Mouse (Mus musculus) liver, embryonic 16.5 days (tissue): ENCODE results near the gene Fam214a. TPM values are rescaled to one million over a fixed set of nuclear protein-coding genes. Genes with fewer than 3 reads are reported as not detected.

ENCODE experiments used
- ATAC-seq: fragments of 200-750 bp; cut with Nextera tagmentation; 2 replicates; pipeline ENCODE4 v1.8.0; 2017; ENCODE audit warnings: low read depth, mild to moderate bottlenecking, moderate number of reproducible peaks, moderate library complexity
- H3K27ac ChIP-seq: fragments of 300-500 bp; sonication (generic); 2 replicates; pipeline ENCODE4 v1.5.1; 2014; ENCODE audit warnings: mild to moderate bottlenecking, low read length
- H3K27me3 ChIP-seq: fragments of 300-500 bp; sonication (generic); 2 replicates; pipeline ENCODE4 v1.6.1; 2014; ENCODE audit warnings: low read depth, low read length, mixed read lengths; ENCODE audit not compliant: control insufficient read depth, insufficient read depth
- H3K36me3 ChIP-seq: fragments of 300-500 bp; sonication (generic); 2 replicates; pipeline ENCODE4 v1.6.1; 2014; ENCODE audit warnings: mild to moderate bottlenecking; ENCODE audit not compliant: control insufficient read depth, insufficient read depth
- H3K4me1 ChIP-seq: fragments of 300-500 bp; sonication (generic); 2 replicates; pipeline ENCODE4 v1.6.1; 2014; ENCODE audit warnings: low read depth, low read length, mixed read lengths; ENCODE audit not compliant: control insufficient read depth
- H3K4me2 ChIP-seq: fragments of 300-500 bp; sonication (generic); 2 replicates; pipeline ENCODE4 v1.6.1; 2014; ENCODE audit warnings: low read depth, low read length, mixed read lengths
- H3K4me3 ChIP-seq: fragments of 300-500 bp; sonication (generic); 2 replicates; pipeline ENCODE4 v1.5.1; 2014; ENCODE audit warnings: low read depth, mild to moderate bottlenecking, low read length
- H3K9ac ChIP-seq: fragments of 300-500 bp; sonication (generic); 2 replicates; pipeline ENCODE4 v1.6.1; 2014; ENCODE audit warnings: low read depth, low read length
- H3K9me3 ChIP-seq: fragments of 300-500 bp; sonication (generic); replicated peaks from 2 replicates; pipeline ENCODE4 v1.6.1; 2016; ENCODE audit warnings: low read length; ENCODE audit not compliant: control insufficient read depth
- WGBS: fragments of 180-500 bp; shearing (Covaris S2); extraction: QIAGEN DNeasy Blood & Tissue Kit; methylation state at CpG from one replicate; pipeline ENCODE4 v1.1.7; 2014; ENCODE audit not compliant: insufficient replicate concordance; 5-methylcytosine and 5-hydroxymethylcytosine counted together
- polyA plus RNA-seq: library from polyadenylated mRNA; unstranded; fragments of >200 nt; fragmentation: Nextera tagmentation; extraction: Ambion mirVana; gene quantifications from 2 replicates; pipeline ENCODE4 v1.2.1, GENCODE M21; 2015

The Fam214a gene
- polyA plus RNA-seq, result 2.5 and 2.7 TPM in 2 replicates

DNA sequence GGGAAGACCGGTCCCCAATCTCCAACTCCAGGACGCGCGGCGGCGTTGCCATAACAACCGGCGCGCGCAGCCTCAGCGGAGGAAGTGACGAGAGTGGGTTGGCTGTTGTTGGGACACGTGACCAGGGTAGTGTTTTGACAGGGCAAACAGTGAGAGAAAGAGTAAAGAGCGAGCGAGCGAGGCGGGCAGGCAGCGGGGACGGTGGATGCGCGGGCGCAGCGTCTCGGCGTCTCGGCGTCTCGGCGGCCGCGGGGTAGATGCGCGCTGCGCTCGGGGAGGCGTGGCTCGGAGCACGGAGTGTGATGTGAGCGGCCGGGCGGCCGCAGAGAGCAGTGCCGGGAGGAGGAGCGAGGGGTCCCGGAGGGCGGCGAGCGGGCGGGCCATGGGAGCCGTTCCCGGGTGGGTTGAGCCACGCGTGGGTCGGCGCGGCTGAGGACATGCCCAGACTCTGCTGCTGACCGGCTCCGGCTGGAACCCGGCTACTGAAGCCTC lies at the start of gene Fam214a:
Gene Fam214a (plus strand): TSS at position 129 of the 492 bp plus-strand sequence.
- Histone ChIP-seq H3K4me1 (peaks cover 3% of the 10 kb centered on the region), H3K9me3 (no peaks in the 10 kb centered on the region), H3K4me2 (peak within 1 kb of the TSS; percentile 80), H3K36me3 (no peaks in the 10 kb centered on the region), H3K4me3 (peak within 1 kb of the TSS; percentile 71), H3K9ac (peak within 1 kb of the TSS; percentile 70), H3K27me3 (no peaks in the 10 kb centered on the region), H3K27ac (peak within 1 kb of the TSS; percentile 87)
- peak; percentile 89 for ATAC-seq
- under 1% methylated on average over 55 of the region's 59 CpGs for WGBS

DNA sequence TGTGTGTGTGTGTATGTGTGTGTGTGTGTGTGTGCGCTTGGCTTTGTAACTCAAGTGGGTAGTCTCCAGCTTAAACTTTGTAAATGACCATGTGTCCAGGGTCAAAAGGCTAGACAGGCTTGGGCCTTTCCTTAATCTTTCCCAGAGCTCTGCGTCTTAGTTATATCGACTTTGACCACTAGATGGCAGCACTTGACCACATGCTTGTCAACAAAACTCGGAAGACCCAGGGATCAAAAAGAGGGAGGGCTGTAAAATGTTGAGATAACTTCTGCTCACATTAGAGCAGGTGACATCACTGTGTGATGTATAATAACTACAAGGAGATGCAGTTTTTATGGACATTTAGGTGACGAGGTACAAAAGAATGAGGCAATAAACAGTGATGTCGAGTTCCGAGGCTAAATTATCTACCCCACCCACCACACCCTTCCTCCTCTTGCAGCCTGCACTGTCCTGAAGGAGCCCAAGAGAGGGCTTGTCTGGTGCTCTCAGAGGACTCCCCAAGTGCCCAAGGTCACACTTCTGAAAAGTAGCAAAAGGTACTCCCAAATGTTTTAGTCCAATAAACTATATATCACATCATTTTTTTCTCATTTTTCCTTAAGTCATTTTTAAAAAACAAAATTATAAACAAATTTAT lies 47.7 kb upstream of the Fam214a start:
- no peaks in the 10 kb centered on the region for H3K36me3 ChIP-seq
- no peak overlapping the region for H3K4me3 ChIP-seq
- no peak overlapping the region for H3K27ac ChIP-seq
- no peaks in the 10 kb centered on the region for H3K9me3 ChIP-seq
- ATAC-seq, result no peak
- 4% methylated on average over 7 of the region's 7 CpGs for WGBS
- peaks cover 2% of the 10 kb centered on the region for H3K4me1 ChIP-seq
- H3K27me3 ChIP-seq, result no peaks in the 10 kb centered on the region
- no peak overlapping the region for H3K9ac ChIP-seq
- no peak overlapping the region for H3K4me2 ChIP-seq

DNA sequence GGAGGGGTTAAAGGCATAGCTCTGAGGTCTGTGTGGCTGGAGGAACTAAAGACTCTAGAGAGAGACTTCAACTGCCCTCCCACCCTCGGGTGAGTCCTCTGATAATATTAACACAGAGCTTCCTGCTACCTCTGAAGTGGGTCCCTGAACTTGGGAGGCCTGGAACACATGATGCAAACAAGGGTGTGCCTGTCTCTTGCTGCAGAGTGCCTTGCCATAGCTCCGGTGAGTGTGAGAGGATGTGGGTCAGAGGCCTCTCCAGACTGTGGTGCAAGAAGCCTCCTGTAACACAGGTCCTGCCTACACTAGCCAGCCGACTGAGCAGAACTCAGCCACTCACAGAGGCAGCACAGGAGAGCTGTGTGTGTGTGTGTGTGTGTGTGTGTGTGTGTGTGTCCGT lies 45.7 kb upstream of the Fam214a start:
- no peak overlapping the region for H3K27ac ChIP-seq

DNA sequence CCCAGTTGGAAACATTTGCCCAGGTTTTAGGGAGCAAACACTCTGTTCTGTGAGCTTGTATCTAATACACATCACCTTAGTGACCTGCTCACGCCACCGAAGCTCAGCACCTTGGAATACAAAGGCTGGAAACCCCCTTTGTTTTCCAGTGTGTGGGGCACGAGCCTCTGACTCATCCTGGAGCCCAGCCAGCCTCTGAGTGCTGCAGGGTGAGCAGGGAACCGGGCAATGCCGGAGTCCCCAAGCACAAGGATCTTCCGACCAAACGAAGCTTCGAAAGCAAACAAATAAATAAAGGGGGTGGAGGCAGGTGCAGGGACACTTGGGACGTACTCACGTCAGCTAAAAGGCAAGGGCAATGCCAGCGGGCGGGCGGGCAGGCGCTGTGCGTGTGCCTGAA lies 43.4 kb upstream of the Fam214a start:
- no peak overlapping the region for H3K4me3 ChIP-seq
- WGBS, result 62% methylated on average over 15 of the region's 15 CpGs
- H3K27me3 ChIP-seq, result no peaks in the 10 kb centered on the region
- H3K4me2 ChIP-seq, result no peak overlapping the region
- peaks cover 2% of the 10 kb centered on the region for H3K4me1 ChIP-seq
- no peaks in the 10 kb centered on the region for H3K36me3 ChIP-seq
- no peak overlapping the region for H3K27ac ChIP-seq
- H3K9me3 ChIP-seq, result no peaks in the 10 kb centered on the region
- H3K9ac ChIP-seq, result no peak overlapping the region
- ATAC-seq, result no peak

More for the DNA sequence above, 45.7 kb upstream of the Fam214a start:
- Histone ChIP-seq H3K9ac (no peak overlapping the region), H3K4me1 (peaks cover 2% of the 10 kb centered on the region), H3K4me3 (no peak overlapping the region), H3K4me2 (no peak overlapping the region), H3K27me3 (no peaks in the 10 kb centered on the region), H3K36me3 (no peaks in the 10 kb centered on the region), H3K9me3 (no peaks in the 10 kb centered on the region)
- ATAC-seq, result peak; percentile 63
- 14% methylated on average over 4 of the region's 4 CpGs for WGBS

DNA sequence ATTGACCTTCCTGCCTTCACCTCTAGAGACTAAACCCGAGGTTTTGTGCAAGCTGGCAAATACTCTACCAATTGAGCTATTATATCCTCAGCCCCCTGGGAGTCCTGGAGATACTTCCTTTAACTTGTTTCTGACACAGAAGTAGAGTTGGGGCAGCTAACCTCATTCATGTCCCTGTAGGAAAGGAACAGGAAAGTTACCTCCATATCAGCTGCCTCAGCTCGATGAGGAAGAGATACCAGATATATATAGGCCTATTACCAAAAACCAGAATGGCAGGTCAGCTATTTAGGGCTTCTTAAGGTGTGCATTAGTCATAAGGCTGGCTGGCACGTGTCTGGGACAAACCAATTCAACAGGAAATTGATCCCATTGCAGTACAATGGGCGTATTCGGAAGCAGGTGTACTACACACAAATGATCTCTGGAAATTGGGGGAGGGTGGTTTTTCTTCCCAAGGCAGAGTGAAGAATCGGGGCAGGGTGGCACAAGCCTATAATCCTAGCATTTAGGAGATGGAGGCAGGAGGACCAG lies 42.4 kb upstream of the Fam214a start:
- Histone ChIP-seq H3K4me1 (no peaks in the 10 kb centered on the region), H3K27me3 (no peaks in the 10 kb centered on the region), H3K27ac (no peak overlapping the region), H3K9me3 (no peaks in the 10 kb centered on the region), H3K9ac (no peak overlapping the region), H3K4me2 (no peak overlapping the region), H3K36me3 (no peaks in the 10 kb centered on the region), H3K4me3 (no peak overlapping the region)
- ATAC-seq, result no peak
- 55% methylated on average over 6 of the region's 6 CpGs for WGBS

DNA sequence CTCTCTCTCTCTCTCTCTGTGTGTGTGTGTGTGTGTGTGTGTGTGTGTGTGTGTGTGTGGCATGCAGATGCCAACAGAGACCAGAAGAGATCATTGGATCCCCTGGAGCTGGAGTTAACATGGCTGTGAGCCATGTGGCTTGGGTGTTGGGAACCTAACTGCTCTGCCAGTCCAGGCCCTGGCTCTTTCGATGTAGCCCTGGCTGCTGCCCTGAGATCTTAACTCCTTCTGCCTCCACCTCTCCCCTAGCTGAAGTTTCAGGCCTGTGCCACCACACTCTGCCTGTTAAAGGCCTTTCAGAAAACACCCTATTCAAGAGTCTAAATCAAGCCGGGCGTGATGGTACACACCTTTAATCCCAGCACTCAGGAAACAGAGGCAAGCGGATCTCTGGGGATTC lies 41.3 kb upstream of the Fam214a start:
- no peak overlapping the region for H3K9ac ChIP-seq
- H3K27ac ChIP-seq, result no peak overlapping the region
- no peaks in the 10 kb centered on the region for H3K4me1 ChIP-seq
- no peaks in the 10 kb centered on the region for H3K27me3 ChIP-seq
- H3K4me3 ChIP-seq, result no peak overlapping the region
- WGBS, result 61% methylated on average over 4 of the region's 4 CpGs
- ATAC-seq, result no peak
- H3K4me2 ChIP-seq, result no peak overlapping the region
- no peaks in the 10 kb centered on the region for H3K9me3 ChIP-seq
- H3K36me3 ChIP-seq, result no peaks in the 10 kb centered on the region

DNA sequence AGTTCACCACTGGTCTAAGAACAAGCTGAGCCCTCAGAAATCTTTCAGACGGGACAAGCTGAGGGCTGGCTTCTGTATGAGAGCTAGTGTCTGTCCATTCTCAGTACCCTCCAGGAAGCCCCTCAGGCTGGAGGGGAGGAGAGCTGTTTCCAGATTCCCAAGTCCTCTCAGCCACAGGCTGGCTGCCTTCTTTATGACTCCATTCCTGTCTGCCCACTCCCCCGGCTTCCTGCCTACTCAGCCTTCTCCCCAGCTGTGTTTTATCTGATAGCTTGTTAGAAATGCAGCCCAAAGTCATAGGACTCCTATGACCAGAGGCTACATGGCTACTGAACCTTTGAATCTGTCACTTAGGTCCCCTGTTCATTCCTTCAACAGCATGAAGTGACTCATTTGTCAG lies 40.8 kb upstream of the Fam214a start:
- Histone ChIP-seq H3K9me3 (no peaks in the 10 kb centered on the region), H3K27ac (no peak overlapping the region), H3K4me3 (no peak overlapping the region), H3K4me2 (no peak overlapping the region), H3K9ac (no peak overlapping the region), H3K36me3 (no peaks in the 10 kb centered on the region), H3K4me1 (no peaks in the 10 kb centered on the region), H3K27me3 (no peaks in the 10 kb centered on the region)
- ATAC-seq, result no peak
- 45% methylated on average over 2 of the region's 2 CpGs for WGBS

DNA sequence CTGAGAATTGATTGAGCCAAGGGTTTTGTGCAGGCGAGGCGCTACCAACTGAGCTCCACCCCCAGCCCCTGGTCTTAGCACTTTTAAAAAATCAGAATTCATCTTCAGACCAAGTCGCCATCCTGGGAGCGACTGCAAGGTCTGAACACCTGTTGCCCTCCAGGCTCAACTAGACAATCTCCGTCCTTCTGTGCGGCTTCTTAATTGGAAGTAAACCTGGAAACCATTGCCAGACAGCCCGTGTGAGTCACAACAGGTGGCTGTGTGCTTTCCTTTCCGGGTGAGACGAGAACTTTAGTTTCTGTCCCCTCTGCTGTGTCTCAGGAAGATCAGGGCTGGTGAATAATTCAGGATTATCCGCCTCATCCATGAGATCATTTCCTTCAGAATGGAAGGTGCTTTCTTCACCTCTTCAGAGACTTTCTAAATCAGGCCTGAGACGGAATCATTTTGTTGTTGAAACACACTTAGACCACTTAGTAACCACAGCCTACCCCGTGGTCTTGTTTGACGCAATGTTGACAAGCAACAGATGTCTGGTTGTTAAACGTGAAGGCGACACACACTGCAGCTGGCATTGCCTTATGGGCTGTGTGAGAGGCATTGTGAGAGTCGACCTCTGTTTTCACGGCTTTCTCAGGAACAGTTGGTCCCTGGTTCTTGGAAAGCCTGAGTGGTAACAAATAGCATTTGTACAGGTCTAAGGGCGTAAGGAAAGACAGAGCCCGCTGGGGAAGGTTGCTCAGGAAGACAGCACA lies 39.9 kb upstream of the Fam214a start:
- H3K36me3 ChIP-seq, result no peaks in the 10 kb centered on the region
- no peak overlapping the region for H3K4me2 ChIP-seq
- ATAC-seq, result no peak
- no peak overlapping the region for H3K4me3 ChIP-seq
- H3K9ac ChIP-seq, result no peak overlapping the region
- no peaks in the 10 kb centered on the region for H3K27me3 ChIP-seq
- no peaks in the 10 kb centered on the region for H3K9me3 ChIP-seq
- 53% methylated on average over 19 of the region's 19 CpGs for WGBS
- no peak overlapping the region for H3K27ac ChIP-seq
- no peaks in the 10 kb centered on the region for H3K4me1 ChIP-seq

DNA sequence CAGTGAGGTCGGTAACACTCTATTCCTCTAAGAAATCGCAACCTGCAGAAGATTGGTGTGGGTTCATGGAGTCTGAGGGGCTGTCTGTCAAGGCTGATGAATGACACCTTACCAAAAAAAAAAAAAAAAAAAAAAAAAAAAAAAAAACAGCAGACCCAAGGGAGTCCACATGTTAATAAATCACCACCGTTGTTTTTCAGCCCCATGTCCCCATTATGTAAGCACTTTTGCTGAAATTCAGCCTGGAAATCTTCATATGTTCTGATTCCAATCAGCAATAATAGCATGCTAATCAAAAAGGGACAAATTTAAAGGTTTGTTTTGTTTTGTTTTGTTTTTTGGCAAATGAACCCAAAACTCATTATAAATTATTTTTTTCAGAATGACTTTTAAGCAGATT lies 37.1 kb upstream of the Fam214a start:
- Histone ChIP-seq H3K9ac (no peak overlapping the region), H3K4me1 (no peaks in the 10 kb centered on the region; the same call in 1 of the 2 replicates), H3K27ac (no peak overlapping the region), H3K9me3 (no peaks in the 10 kb centered on the region), H3K4me2 (no peak overlapping the region), H3K4me3 (no peak overlapping the region), H3K36me3 (no peaks in the 10 kb centered on the region), H3K27me3 (no peaks in the 10 kb centered on the region)
- 58% methylated on average over 3 of the region's 3 CpGs for WGBS
- ATAC-seq, result no peak
